30 mouse cellular contexts compared by ENCODE assay signal in genomic region chr14:25292557-25292956, GRCm38 (mm10).
"Had no signal": no experiment of that assay in that cellular context is flagged by ENCODE, and none has a peak within 500 bp of the region (broad histone marks: within the 10 kb centered on the region; RNA-seq: fewer than 3 reads in every experiment).

No protein-coding gene starts in this region.

- H3K4me1 ChIP-seq: liver, embryonic 12.5 days; liver, embryonic 13.5 days; liver, embryonic 15.5 days; megakaryocyte, embryonic 14.5 days; midbrain, embryonic 12.5 days; midbrain, embryonic 15.5 days had no signal

- H3K36me3 ChIP-seq: limb, embryonic 10.5 days; limb, embryonic 12.5 days; limb, embryonic 13.5 days; limb, embryonic 15.5 days; liver, embryonic 12.5 days; liver, embryonic 13.5 days; liver, embryonic 15.5 days; lung, embryonic 15.5 days; midbrain, embryonic 10.5 days; midbrain, embryonic 12.5 days; midbrain, embryonic 13.5 days; midbrain, embryonic 15.5 days had no signal

- H3K9ac ChIP-seq: limb, embryonic 12.5 days; limb, embryonic 13.5 days; limb, embryonic 15.5 days; liver, embryonic 12.5 days; liver, embryonic 13.5 days; liver, embryonic 14.5 days; liver, embryonic 15.5 days; liver, postnatal 0 days; lung, embryonic 14.5 days; lung, embryonic 15.5 days; midbrain, embryonic 12.5 days; midbrain, embryonic 13.5 days; midbrain, embryonic 15.5 days had no signal

- H3K27me3 ChIP-seq: limb, embryonic 12.5 days; limb, embryonic 13.5 days; limb, embryonic 15.5 days; liver, embryonic 13.5 days; liver, embryonic 15.5 days; lung, embryonic 15.5 days; midbrain, embryonic 12.5 days; midbrain, embryonic 13.5 days; midbrain, embryonic 15.5 days had no signal

- H3K27ac ChIP-seq: limb, embryonic 10.5 days; limb, embryonic 12.5 days; limb, embryonic 13.5 days; limb, embryonic 15.5 days; liver, embryonic 12.5 days; liver, embryonic 13.5 days; liver, embryonic 14.5 days; liver, embryonic 15.5 days; lung, embryonic 15.5 days; macrophage; midbrain, embryonic 10.5 days; midbrain, embryonic 12.5 days; midbrain, embryonic 13.5 days; midbrain, embryonic 15.5 days had no signal

- ATAC-seq: liver, embryonic 12.5 days; liver, postnatal 0 days; lung, postnatal 0 days; midbrain, embryonic 13.5 days; midbrain, embryonic 15.5 days; midbrain, embryonic 16.5 days had no signal

- DNase-seq: left cerebral cortex, postnatal 4 days; liver; liver, embryonic 13.5 days; liver, postnatal 0 days; lung, adult 18-20 months; lung, adult 2 months; lung, embryonic 14.5 days; lung, postnatal 10 days; lung, postnatal 14 days; lung, postnatal 36 days; lung, postnatal 4 days; midbrain, embryonic 14.5 days had no signal

- H3K9me3 ChIP-seq: limb, embryonic 10.5 days; limb, embryonic 12.5 days; limb, embryonic 13.5 days; limb, embryonic 15.5 days; liver, embryonic 12.5 days; liver, embryonic 13.5 days; liver, embryonic 15.5 days; lung, embryonic 15.5 days; megakaryocyte, embryonic 14.5 days; midbrain, embryonic 10.5 days; midbrain, embryonic 12.5 days; midbrain, embryonic 13.5 days; midbrain, embryonic 15.5 days had no signal

- H3K4me2 ChIP-seq: limb, embryonic 12.5 days; limb, embryonic 13.5 days; limb, embryonic 15.5 days; liver, embryonic 11.5 days; liver, embryonic 12.5 days; liver, embryonic 13.5 days; liver, embryonic 15.5 days; lung, embryonic 14.5 days; lung, embryonic 15.5 days; midbrain, embryonic 11.5 days; midbrain, embryonic 12.5 days; midbrain, embryonic 13.5 days; midbrain, embryonic 15.5 days had no signal

- H3K4me3 ChIP-seq: limb, embryonic 10.5 days; limb, embryonic 12.5 days; limb, embryonic 13.5 days; limb, embryonic 15.5 days; liver, embryonic 12.5 days; liver, embryonic 13.5 days; liver, embryonic 15.5 days; lung, embryonic 15.5 days; megakaryocyte, embryonic 14.5 days; midbrain, embryonic 10.5 days; midbrain, embryonic 12.5 days; midbrain, embryonic 13.5 days; midbrain, embryonic 15.5 days had no signal
